Mouse (Mus musculus): ENCODE results near the gene Nrip2.

Gene Nrip2

DNA sequence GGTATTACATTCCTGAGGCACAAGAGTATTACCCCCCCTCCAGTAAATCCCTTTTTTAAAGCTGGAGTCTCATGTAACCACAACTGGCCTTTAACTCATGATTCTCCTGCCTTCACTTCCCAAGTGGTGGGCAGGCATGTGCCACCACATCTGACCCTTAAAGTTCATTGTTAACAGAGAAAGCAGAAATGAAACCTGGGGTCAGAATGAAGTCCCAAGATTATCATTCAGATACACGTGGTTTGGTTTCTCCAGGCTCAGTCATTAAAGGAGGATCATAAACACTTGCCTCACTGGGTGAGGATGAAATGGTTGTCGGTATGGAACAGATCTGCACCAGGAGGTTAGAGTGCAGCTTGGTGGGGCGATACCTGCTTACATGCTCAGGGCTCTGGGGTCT lies 17.8 kb upstream of the Nrip2 start:
- peaks cover 16% of the 10 kb centered on the region for H3K27me3 ChIP-seq (ENCODE audit: insufficient read depth, low read length)
- H3K4me3 ChIP-seq (replicated peaks; ENCODE audit: low read length): no peak overlapping the region
- H3K36me3 ChIP-seq (ENCODE audit: insufficient read depth, low read length): peaks cover 8% of the 10 kb centered on the region
- TF ChIP-seq NANOG (IDR thresholded peaks at IDR 0.05; ENCODE audit: borderline replicate concordance, low read length): no peak
- no peak for TF ChIP-seq POU5F1 (IDR thresholded peaks at IDR 0.05; ENCODE audit: borderline replicate concordance, low read length)
- no peak for TF ChIP-seq CTCF (conservative IDR thresholded peaks at IDR 0.05; ENCODE audit: low read length)
- peaks cover 7% of the 10 kb centered on the region for H3K4me1 ChIP-seq (replicated peaks; ENCODE audit: low read depth, low read length)
- no peaks in the 10 kb centered on the region for H3K9me3 ChIP-seq (ENCODE audit: low read length)

DNA sequence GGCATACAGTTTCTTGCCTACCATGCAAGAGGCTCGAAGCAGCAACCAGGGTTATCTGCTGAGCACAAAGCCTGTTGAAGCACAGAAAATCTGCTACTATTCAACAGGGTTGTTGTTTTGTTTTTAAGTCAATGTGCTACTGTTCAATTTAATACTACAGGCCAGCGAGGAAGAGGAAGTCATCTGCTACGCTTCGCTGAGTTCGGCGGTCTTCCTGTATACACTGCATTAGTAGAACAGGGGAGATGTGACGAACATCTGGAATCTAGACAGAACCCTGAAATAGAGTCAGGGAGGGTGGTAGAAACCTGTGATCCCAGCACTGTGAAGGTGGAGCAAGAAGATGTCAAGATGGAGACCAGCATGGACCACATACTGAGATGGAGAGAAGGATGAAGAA lies 15.3 kb upstream of the Nrip2 start:
- TF ChIP-seq CTCF (conservative IDR thresholded peaks at IDR 0.05; ENCODE audit: low read length): no peak
- no peak for TF ChIP-seq NANOG (IDR thresholded peaks at IDR 0.05; ENCODE audit: borderline replicate concordance, low read length)
- Histone ChIP-seq H3K9me3 (ENCODE audit: low read length) (no peaks in the 10 kb centered on the region), H3K4me1 (replicated peaks; ENCODE audit: low read depth, low read length) (peaks cover 10% of the 10 kb centered on the region), H3K4me3 (replicated peaks; ENCODE audit: low read length) (no peak overlapping the region), H3K36me3 (ENCODE audit: insufficient read depth, low read length) (no peaks in the 10 kb centered on the region), H3K27me3 (ENCODE audit: insufficient read depth, low read length) (peaks cover 16% of the 10 kb centered on the region)

- Histone ChIP-seq H3K4me3 (replicated peaks; ENCODE audit: low read length) (no peak overlapping the region), H3K27me3 (ENCODE audit: insufficient read depth, low read length) (peaks cover 9% of the 10 kb centered on the region), H3K9me3 (ENCODE audit: low read length) (no peaks in the 10 kb centered on the region), H3K4me1 (replicated peaks; ENCODE audit: low read depth, low read length) (peaks cover 4% of the 10 kb centered on the region), H3K36me3 (ENCODE audit: insufficient read depth, low read length) (no peaks in the 10 kb centered on the region)
- no peak for TF ChIP-seq POU5F1 (IDR thresholded peaks at IDR 0.05; ENCODE audit: borderline replicate concordance, low read length)
- TF ChIP-seq NANOG (IDR thresholded peaks at IDR 0.05; ENCODE audit: borderline replicate concordance, low read length): no peak
- TF ChIP-seq CTCF (conservative IDR thresholded peaks at IDR 0.05; ENCODE audit: low read length): no peak
Observed at GRCm38 (mm10) chr6:128385026-128385425, 14.1 kb upstream of the Nrip2 start.

- TF ChIP-seq NANOG (IDR thresholded peaks at IDR 0.05; ENCODE audit: borderline replicate concordance, low read length): no peak
- no peak for TF ChIP-seq POU5F1 (IDR thresholded peaks at IDR 0.05; ENCODE audit: borderline replicate concordance, low read length)
- no peak for TF ChIP-seq CTCF (conservative IDR thresholded peaks at IDR 0.05; ENCODE audit: low read length)
- 0 out of 2 replicates have a peak, but pooled peaks cover 3% of the 10 kb centered on the region for H3K4me1 ChIP-seq (replicated peaks; ENCODE audit: low read depth, low read length)
- no peaks in the 10 kb centered on the region for H3K36me3 ChIP-seq (ENCODE audit: insufficient read depth, low read length)
- no peaks in the 10 kb centered on the region for H3K27me3 ChIP-seq (ENCODE audit: insufficient read depth, low read length)
- H3K4me3 ChIP-seq (replicated peaks; ENCODE audit: low read length): no peak overlapping the region
- no peaks in the 10 kb centered on the region for H3K9me3 ChIP-seq (ENCODE audit: low read length)
Observed at GRCm38 (mm10) chr6:128389185-128389584, 9.9 kb upstream of the Nrip2 start.

GRCm38 (mm10) chr6:128390683-128391082 lies 8.4 kb upstream of the Nrip2 start:
- H3K36me3 ChIP-seq (ENCODE audit: insufficient read depth, low read length): no peaks in the 10 kb centered on the region
- H3K4me1 ChIP-seq (replicated peaks; ENCODE audit: low read depth, low read length): 0 out of 2 replicates have a peak, but pooled peaks cover 3% of the 10 kb centered on the region
- TF ChIP-seq POU5F1 (IDR thresholded peaks at IDR 0.05; ENCODE audit: borderline replicate concordance, low read length): no peak
- no peak for TF ChIP-seq NANOG (IDR thresholded peaks at IDR 0.05; ENCODE audit: borderline replicate concordance, low read length)
- no peak for TF ChIP-seq CTCF (conservative IDR thresholded peaks at IDR 0.05; ENCODE audit: low read length)
- H3K27me3 ChIP-seq (ENCODE audit: insufficient read depth, low read length): no peaks in the 10 kb centered on the region
- H3K9me3 ChIP-seq (ENCODE audit: low read length): no peaks in the 10 kb centered on the region
- no peak overlapping the region for H3K4me3 ChIP-seq (replicated peaks; ENCODE audit: low read length)

DNA sequence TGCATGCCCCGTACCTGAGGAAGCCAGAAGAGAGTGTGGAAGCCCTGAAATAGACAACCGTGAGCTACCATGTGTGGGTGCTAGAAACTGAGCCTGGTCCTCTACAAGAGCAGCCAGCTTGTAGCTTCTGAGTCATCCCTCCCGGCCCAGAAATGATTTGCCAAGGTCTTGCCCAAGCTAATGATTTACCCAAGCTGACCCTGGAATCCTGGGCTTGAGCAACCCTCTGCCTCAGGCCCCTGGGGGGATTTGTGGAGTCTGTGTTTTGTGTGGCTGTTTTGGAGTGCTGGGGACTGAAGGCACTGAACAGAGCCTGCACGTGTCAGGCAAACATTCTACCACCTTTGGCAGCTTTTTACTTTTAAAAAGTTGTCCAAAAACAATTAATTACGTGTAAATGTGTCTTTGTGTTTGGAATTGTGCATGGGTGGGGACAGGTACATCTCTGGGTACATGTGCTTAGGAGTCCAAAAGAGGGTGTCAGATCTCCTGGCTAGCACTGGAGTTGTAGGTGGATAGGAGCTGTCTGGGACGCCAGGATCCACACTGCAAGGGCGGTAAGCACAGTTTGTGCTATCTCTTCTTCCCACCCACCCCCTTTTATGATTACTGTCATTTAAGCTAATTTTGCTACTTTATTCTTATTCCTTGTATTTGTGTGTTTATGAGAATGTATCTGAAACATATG lies 1.4 kb upstream of the Nrip2 start:
- TF ChIP-seq NANOG (IDR thresholded peaks at IDR 0.05; ENCODE audit: borderline replicate concordance, low read length): no peak
- no peak for TF ChIP-seq POU5F1 (IDR thresholded peaks at IDR 0.05; ENCODE audit: borderline replicate concordance, low read length)
- no peak for TF ChIP-seq CTCF (conservative IDR thresholded peaks at IDR 0.05; ENCODE audit: low read length)
- H3K36me3 ChIP-seq (ENCODE audit: insufficient read depth, low read length): no peaks in the 10 kb centered on the region
- H3K27me3 ChIP-seq (ENCODE audit: insufficient read depth, low read length): peaks cover 19% of the 10 kb centered on the region
- peaks cover 11% of the 10 kb centered on the region; the same call in 1 of the 2 replicates for H3K4me1 ChIP-seq (replicated peaks; ENCODE audit: low read depth, low read length)
- H3K9me3 ChIP-seq (ENCODE audit: low read length): no peaks in the 10 kb centered on the region
- H3K4me3 ChIP-seq (replicated peaks; ENCODE audit: low read length): no peak overlapping the region

DNA sequence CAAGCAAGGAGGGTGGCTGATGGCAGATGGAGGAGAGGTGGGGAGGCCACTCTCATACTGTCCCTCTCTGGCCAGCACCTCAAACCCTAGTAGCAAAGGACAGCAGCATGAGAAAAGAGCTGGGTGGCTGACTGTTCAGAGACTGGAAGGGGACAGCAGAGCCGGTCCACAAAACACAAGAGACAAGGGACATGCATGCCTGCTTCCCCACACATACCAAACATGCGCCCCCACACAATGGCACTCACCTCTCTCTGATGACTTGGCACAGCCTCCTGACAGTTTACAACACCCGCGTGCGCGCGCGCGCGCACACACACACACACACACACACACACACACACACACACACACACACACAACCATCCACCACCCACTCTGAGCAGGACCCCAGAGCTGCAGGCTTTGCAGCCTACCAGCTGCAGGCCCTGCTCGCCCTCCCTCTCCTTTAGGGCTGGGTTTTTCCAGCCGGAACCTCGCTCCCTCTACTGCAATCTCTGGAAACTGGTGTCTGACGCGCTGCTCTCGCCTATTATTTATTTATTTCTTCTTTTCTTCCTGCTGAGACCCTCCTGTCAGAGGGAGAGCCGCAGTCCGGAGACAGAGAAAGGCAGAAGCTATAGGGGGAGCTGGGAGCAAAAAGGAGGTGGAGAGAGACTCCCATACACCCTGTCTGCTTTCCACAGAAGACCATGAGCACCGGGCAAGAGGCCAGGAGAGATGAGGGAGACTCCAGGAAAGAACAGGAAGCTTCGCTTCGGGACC lies 507 bp downstream of the Nrip2 start:
- TF ChIP-seq NANOG (IDR thresholded peaks at IDR 0.05; ENCODE audit: borderline replicate concordance, low read length): no peak
- TF ChIP-seq POU5F1 (IDR thresholded peaks at IDR 0.05; ENCODE audit: borderline replicate concordance, low read length): no peak
- no peak for TF ChIP-seq CTCF (conservative IDR thresholded peaks at IDR 0.05; ENCODE audit: low read length)
- Histone ChIP-seq H3K36me3 (ENCODE audit: insufficient read depth, low read length) (no peaks in the 10 kb centered on the region), H3K27me3 (ENCODE audit: insufficient read depth, low read length) (peaks cover 19% of the 10 kb centered on the region), H3K4me1 (replicated peaks; ENCODE audit: low read depth, low read length) (peaks cover 11% of the 10 kb centered on the region; the same call in 1 of the 2 replicates), H3K4me3 (replicated peaks; ENCODE audit: low read length) (peak overlapping the region; percentile 30; the same call in 1 of the 2 replicates), H3K9me3 (ENCODE audit: low read length) (no peaks in the 10 kb centered on the region)

DNA sequence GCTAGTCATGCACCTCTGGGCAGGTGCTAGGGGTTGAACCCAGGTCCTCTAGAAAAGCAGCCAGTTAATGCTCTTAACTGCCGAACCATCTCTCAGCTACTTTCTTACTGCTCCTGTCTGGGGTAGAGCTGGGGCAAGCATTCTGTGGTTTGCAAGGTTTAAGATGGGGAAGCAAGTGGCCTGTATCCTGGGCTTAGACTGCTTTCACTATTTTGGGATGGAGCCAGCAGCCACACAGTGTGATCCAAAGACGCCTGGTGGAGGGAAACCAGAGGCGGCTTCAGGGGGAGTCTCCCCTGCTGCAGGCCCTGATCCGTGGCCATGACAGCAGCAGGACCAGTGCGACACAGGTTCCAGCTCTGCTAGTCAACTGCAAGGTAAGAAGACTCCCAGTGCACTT lies 5.6 kb downstream of the Nrip2 start:
- Histone ChIP-seq H3K4me1 (replicated peaks; ENCODE audit: low read depth, low read length) (peaks cover 39% of the 10 kb centered on the region), H3K9me3 (ENCODE audit: low read length) (no peaks in the 10 kb centered on the region), H3K27me3 (ENCODE audit: insufficient read depth, low read length) (peaks cover 15% of the 10 kb centered on the region), H3K36me3 (ENCODE audit: insufficient read depth, low read length) (peaks cover 42% of the 10 kb centered on the region), H3K4me3 (replicated peaks; ENCODE audit: low read length) (no peak overlapping the region)
- TF ChIP-seq NANOG (IDR thresholded peaks at IDR 0.05; ENCODE audit: borderline replicate concordance, low read length) (no peak), POU5F1 (IDR thresholded peaks at IDR 0.05; ENCODE audit: borderline replicate concordance, low read length) (no peak), CTCF (conservative IDR thresholded peaks at IDR 0.05; ENCODE audit: low read length) (no peak)

Data from E14TG2a.4 (cell line).